Mouse (Mus musculus) kidney, adult 10 weeks (tissue): Measurements from ENCODE around the gene Ubxn7. TPM values are rescaled to one million over a fixed set of nuclear protein-coding genes. Genes with fewer than 3 reads are reported as not detected.

Experiments
- polyA plus RNA-seq: library from polyadenylated mRNA; stranded (reverse); fragments of 350-450 nt; fragmentation: Illumina TruSeq; extraction: RNeasy Lipid Tissue Mini Kit (QIAGEN cat#74804); gene quantifications from one replicate; pipeline ENCODE4 v1.2.3, GENCODE M21; 2014; ENCODE audit warnings: low read depth, low replicate concordance

Ubxn7 gene
- polyA plus RNA-seq: 40.3 TPM

DNA sequence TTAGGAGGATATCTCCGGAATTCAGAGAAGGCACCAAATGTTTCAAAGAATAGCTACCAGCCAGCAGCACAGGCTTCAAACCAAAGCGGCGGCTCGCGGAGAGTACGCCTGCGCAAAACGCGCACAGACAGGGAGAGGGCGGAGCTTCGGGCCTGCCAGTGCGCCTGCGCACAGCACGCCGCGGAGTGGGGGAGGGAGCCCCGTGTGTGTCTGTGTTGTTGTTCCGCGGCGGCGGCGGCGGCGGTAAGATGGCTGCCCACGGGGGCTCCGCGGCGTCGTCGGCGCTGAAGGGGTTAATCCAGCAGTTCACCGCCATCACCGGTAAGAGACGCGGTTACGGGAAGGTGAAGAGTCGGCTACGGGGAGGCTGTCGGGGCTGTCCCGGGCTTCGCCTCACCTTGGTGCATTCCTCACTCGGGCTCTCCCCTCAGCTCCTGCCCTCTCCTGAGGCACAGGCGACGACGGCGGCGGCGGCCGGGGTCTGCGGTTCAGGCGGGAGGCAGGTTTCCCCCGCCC is at the start of gene Ubxn7:
Gene Ubxn7 (plus strand): TSS at position 218 of the 516 bp plus-strand sequence.

DNA sequence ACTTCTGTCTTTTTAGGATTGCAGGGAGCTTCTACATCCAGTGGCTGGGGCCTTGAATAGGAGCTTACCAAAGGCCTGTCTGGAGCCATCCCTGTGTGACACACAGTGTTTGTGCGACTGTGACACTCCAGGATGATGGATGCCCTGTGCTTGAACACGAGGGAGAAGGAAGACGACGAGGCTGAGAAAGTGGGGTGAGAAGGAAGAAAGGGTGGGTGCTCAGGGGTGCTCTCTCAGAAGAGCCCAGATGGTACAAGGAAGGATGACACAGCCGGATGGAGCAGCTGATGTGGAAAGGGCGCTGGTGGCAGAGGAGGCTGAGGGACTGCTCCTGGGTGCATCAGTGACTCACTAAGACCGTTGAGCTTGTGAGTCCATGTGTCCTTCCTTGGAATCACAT is 68.2 kb downstream of the Ubxn7 start, which contains the start of gene Tm4sf19:
Gene Tm4sf19 (plus strand): TSS at position 240 of the 400 bp plus-strand sequence.

DNA sequence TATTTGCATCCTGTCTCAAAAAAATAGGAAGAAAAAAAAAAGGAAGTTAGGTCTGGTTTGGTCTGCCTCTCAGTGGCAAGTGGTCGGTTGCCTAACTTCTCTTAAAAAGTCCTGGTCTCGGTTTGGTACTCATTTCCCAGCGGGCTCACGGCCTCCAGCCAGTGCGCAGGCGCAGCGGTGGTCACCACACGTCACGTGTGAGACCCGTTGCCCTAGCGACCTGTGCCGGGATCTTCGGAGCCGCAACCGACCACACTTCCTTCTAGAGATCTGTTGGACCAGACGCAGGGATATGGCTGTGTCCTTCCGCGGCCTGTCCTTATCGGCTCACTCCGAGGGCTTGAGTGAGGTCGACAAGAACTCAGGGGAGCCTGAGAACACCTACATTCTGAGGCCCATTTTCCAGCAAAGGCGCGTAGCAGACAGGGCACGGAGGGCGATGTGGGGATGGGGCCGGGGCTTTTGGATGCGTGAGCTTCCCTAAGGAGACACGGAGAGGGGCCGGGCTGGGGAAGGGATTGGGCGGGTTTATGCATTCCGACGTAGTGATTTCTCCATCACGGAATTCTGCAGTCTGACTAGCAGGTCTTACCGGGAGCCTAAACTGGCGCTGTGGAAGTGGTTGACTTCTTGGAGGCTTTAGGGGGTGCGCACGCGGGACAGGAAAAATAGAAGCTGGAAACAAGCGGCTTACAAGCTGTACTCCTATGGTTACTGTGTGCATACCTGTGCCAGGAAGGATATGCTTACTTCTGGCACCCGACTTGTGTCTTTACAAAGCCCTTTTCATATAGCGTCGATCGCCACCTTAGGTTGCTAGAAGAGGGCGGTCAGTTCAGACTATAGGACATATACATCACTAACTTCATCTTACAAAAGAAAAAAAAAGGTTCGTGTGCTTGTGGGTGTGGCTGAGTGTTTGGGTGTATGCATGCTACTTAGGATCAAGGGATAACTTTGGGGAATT is 87.7 kb downstream of the Ubxn7 start, which contains the start of gene Tctex1d2:
Gene Tctex1d2 (plus strand): TSS at position 186 of the 967 bp plus-strand sequence.

GRCm38 (mm10) chr16:32430474-32431046 is 98.5 kb downstream of the Ubxn7 start, which contains the start of gene Pcyt1a:
TSS of gene Pcyt1a (plus strand) at chr16:32430921.

Other genes with a start within 250 kb of the Ubxn7 start
- gene Pigx, start 232.5 kb upstream of the Ubxn7 start, polyA plus RNA-seq: 86.6 TPM
- 36.8 TPM for gene Cep19, start 232.5 kb upstream of the Ubxn7 start, polyA plus RNA-seq
- gene Nrros, start 166.7 kb upstream of the Ubxn7 start, polyA plus RNA-seq: 0.40 TPM
- gene Bex6, start 152.4 kb upstream of the Ubxn7 start, polyA plus RNA-seq: not detected
- 17.9 TPM for gene Fbxo45, start 85.1 kb upstream of the Ubxn7 start, polyA plus RNA-seq
- gene Wdr53, start 85.0 kb upstream of the Ubxn7 start, polyA plus RNA-seq: 7.8 TPM
- not detected for gene Smco1, start 60.8 kb upstream of the Ubxn7 start, polyA plus RNA-seq
- 28.3 TPM for gene Rnf168, start 54.8 kb upstream of the Ubxn7 start, polyA plus RNA-seq
- not detected for gene Tm4sf19, start 68.2 kb downstream of the Ubxn7 start, polyA plus RNA-seq
- gene Tctex1d2, start 87.4 kb downstream of the Ubxn7 start, polyA plus RNA-seq: 42.8 TPM
- 51.5 TPM for gene Pcyt1a, start 98.7 kb downstream of the Ubxn7 start, polyA plus RNA-seq
- 2.8 TPM for gene Slc51a, start 155.6 kb downstream of the Ubxn7 start, polyA plus RNA-seq
- gene Zdhhc19, start 164.0 kb downstream of the Ubxn7 start, polyA plus RNA-seq: not detected